Mouse (Mus musculus) bone marrow macrophage, adult 2 months (primary cell): ENCODE results near the gene Gm13030.

Source experiments
- CTCF ChIP-seq: IDR thresholded peaks from 2 replicates; pipeline ENCODE4 v1.5.1; 2012; ENCODE audit warnings: low read depth, mild to moderate bottlenecking, low read length, moderate library complexity
- POLR2A ChIP-seq: IDR thresholded peaks from 2 replicates; pipeline ENCODE4 v1.6.1; 2012; ENCODE audit warnings: mild to moderate bottlenecking, low read depth, low read length, borderline replicate concordance

- TF ChIP-seq CTCF, result no peak
- no peak for TF ChIP-seq POLR2A
Observed at GRCm38 (mm10) chr4:138889165-138889564, 15.4 kb upstream of the Gm13030 start.
